Mouse (Mus musculus) cerebellum, postnatal 14 days (tissue): Measurements from ENCODE around the gene Cpne2.
A peak's percentile ranks its signal among the peaks of the same experiment; 100 is the strongest.

Experiments used
- DNase-seq, 2 experiments: peaks; one replicate each; pipeline ENCODE4 v3.0.0; 2021; ENCODE audit warnings: mixed read lengths in 2 of 2

Cpne2 gene

GRCm38 (mm10) chr8:94537456-94537855 is 4.7 kb downstream of the Cpne2 start:
- DNase-seq, result peak; percentile 50 to 54

- DNase-seq, result peak in 1 of 2 experiments; percentile 33
These were observed 7.2 kb downstream of the Cpne2 start for GRCm38 (mm10) chr8:94540025-94540424.

- DNase-seq, result no peak
These were observed 8.4 kb downstream of the Cpne2 start for GRCm38 (mm10) chr8:94540889-94541795.

GRCm38 (mm10) chr8:94543981-94544380 is 11.2 kb downstream of the Cpne2 start:
- DNase-seq, result no peak

- peak in 1 of 2 experiments; percentile 36 for DNase-seq
These were observed 16.3 kb downstream of the Cpne2 start for GRCm38 (mm10) chr8:94549041-94549440.

GRCm38 (mm10) chr8:94549482-94549881 is 16.7 kb downstream of the Cpne2 start:
- no peak for DNase-seq

- no peak for DNase-seq
These were observed 17.2 kb downstream of the Cpne2 start for GRCm38 (mm10) chr8:94549998-94550397.

- DNase-seq, result peak in 1 of 2 experiments; percentile 36
These were observed 19.0 kb downstream of the Cpne2 start for GRCm38 (mm10) chr8:94551471-94552422.

- no peak for DNase-seq
These were observed 19.9 kb downstream of the Cpne2 start for GRCm38 (mm10) chr8:94552696-94553095.

GRCm38 (mm10) chr8:94557281-94557680 is 24.5 kb downstream of the Cpne2 start:
- no peak for DNase-seq

- peak in 1 of 2 experiments; percentile 19 for DNase-seq
These were observed 28.5 kb downstream of the Cpne2 start for GRCm38 (mm10) chr8:94561256-94561655.

GRCm38 (mm10) chr8:94564421-94564820 is 31.6 kb downstream of the Cpne2 start:
- DNase-seq, result no peak

- peak in 1 of 2 experiments; percentile 22 for DNase-seq
These were observed 33.2 kb downstream of the Cpne2 start for GRCm38 (mm10) chr8:94566033-94566432.

- peak in 1 of 2 experiments; percentile 31 for DNase-seq
These were observed 33.8 kb downstream of the Cpne2 start for GRCm38 (mm10) chr8:94566446-94567158.

- DNase-seq, result peak; percentile 54
These were observed 34.5 kb downstream of the Cpne2 start for GRCm38 (mm10) chr8:94567159-94567849.

GRCm38 (mm10) chr8:94568098-94568497 is 35.3 kb downstream of the Cpne2 start:
- DNase-seq, result no peak

GRCm38 (mm10) chr8:94569419-94569818 is 36.6 kb downstream of the Cpne2 start:
- no peak for DNase-seq

- peak in 1 of 2 experiments; percentile 26 for DNase-seq
These were observed 39.1 kb downstream of the Cpne2 start for GRCm38 (mm10) chr8:94571896-94572295.

- DNase-seq, result peak; percentile 96 to 97
These were observed 41.5 kb downstream of the Cpne2 start for GRCm38 (mm10) chr8:94574159-94574907.

- DNase-seq, result peak in 1 of 2 experiments; percentile 18
These were observed 42.4 kb downstream of the Cpne2 start for GRCm38 (mm10) chr8:94575148-94575547.
